Mouse (Mus musculus): ENCODE measurements around the gene Serpinb9. TPM values are rescaled to one million over a fixed set of nuclear protein-coding genes. Genes with fewer than 3 reads are reported as not detected.
"Not testable (repeated sequence)": the region's sequence is repeated elsewhere in the genome, so short reads cannot be mapped to it uniquely, and the experiment has no call there.

Serpinb9 gene
- polyA plus RNA-seq, 1 experiment from 2014 or later = 2.6 TPM

DNA sequence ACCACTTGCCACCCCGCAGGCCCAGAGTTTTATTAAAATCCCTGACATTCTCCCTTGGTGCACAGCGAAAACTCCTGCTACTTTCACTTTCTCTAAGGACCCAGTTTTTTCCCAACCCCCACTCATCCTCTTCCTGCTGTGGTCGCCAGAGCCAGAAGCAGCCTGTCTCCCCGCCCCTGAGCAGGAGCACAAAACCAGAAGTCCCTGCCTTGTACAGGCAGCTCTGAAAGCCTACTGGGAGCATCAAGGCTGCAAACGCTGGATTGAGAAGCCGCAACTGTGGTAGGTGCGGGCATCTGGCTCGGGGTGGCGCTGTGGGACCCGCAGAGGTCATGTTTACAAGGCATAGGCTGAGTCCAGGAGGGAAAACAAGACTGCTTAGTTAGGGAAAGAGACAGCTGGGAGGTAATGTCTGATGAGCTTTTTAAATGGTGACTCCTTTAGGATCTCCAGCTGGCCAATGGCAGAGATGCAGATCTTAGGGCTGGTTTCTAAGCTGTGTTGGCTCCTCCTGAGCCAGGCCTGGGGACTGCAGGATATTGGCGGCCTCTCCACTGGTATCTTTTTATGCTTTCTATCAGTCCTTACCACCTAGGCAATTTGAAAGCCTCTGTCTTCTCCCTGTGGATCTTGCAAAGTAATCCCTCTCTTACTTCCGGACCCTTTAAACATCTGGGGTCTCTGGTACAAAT, 1.5 kb downstream of the Serpinb9 start:
- Histone ChIP-seq H3K4me1 (peaks cover 8% of the 10 kb centered on the region; the same call in 1 of the 2 replicates), H3K27ac (peak overlapping the region; percentile 7; the same call in 1 of the 2 replicates), H3K9me3 (no peaks in the 10 kb centered on the region), H3K4me2 (replicated peaks) (peak overlapping the region; percentile 48), H3K4me3 (peak overlapping the region; percentile 33), H3K9ac (no peak overlapping the region; the same call in 1 of the 2 replicates), H3K36me3 (no peaks in the 10 kb centered on the region), H3K27me3 (no peaks in the 10 kb centered on the region)
- 13% methylated on average over 12 of the region's 12 CpGs for WGBS
- peak; percentile 83; the same call in 1 of the 2 replicates for ATAC-seq (ENCODE audit: insufficient number of reproducible peaks, insufficient read depth, low FRiP score, low TSS enrichment)

DNA sequence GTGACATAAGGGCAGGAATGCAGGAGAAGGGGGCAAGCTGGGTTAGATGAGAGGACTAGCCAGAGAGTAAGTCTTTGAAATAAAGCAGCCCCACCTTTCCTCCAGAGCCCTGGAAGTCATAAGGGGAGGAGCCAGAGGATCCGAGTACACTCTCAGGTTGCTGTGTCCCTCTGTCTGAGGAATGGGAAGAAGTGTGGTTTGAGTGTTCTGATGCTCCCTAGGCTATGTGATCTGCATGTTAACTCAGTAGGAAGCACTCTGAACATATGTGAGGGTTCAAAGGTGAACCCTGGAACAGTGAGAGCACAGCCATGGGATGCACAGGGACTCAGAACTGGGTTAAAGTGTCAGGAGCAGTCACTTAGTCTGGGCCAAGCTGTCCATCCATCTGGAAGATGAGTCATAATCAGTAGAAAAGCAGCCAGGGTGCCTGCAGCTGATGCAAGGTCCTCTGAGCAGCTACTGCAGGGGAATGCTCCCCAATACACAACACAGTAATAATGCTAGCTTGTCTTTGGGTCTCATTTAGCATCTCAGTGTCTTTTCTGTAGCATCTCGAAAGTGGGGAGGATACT, 2.5 kb downstream of the Serpinb9 start:
- Histone ChIP-seq H3K4me3 (no peak overlapping the region), H3K27ac (no peak overlapping the region), H3K9ac (no peak overlapping the region), H3K4me1 (peaks cover 8% of the 10 kb centered on the region; the same call in 1 of the 2 replicates), H3K9me3 (no peaks in the 10 kb centered on the region), H3K27me3 (no peaks in the 10 kb centered on the region), H3K4me2 (replicated peaks) (no peak overlapping the region), H3K36me3 (no peaks in the 10 kb centered on the region)
- WGBS = 61% methylated on average over 2 of the region's 2 CpGs
- ATAC-seq (ENCODE audit: insufficient number of reproducible peaks, insufficient read depth, low FRiP score, low TSS enrichment) = no peak

DNA sequence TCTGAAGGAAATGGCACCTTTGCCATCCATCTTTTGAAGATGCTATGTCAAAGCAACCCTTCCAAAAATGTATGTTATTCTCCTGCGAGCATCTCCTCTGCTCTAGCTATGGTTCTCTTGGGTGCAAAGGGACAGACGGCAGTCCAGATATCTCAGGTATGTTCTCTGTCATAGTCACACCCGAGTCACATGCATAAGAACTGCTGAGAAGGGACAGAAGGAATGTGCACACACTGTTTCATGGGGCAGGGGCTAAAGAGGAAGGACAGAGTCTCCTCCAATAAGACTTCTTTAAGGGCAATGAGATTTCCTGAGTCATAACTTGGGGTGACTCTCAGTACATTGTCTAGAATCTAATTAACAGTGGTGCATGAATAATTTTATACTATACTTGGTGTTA, 3.5 kb downstream of the Serpinb9 start:
- Histone ChIP-seq H3K36me3 (no peaks in the 10 kb centered on the region), H3K4me3 (no peak overlapping the region), H3K4me1 (peaks cover 8% of the 10 kb centered on the region; the same call in 1 of the 2 replicates), H3K9ac (no peak overlapping the region), H3K27ac (no peak overlapping the region), H3K9me3 (no peaks in the 10 kb centered on the region), H3K4me2 (replicated peaks) (no peak overlapping the region), H3K27me3 (no peaks in the 10 kb centered on the region)
- no peak for ATAC-seq (ENCODE audit: insufficient number of reproducible peaks, insufficient read depth, low FRiP score, low TSS enrichment)
- WGBS = 86% methylated on average over 3 of the region's 3 CpGs

DNA sequence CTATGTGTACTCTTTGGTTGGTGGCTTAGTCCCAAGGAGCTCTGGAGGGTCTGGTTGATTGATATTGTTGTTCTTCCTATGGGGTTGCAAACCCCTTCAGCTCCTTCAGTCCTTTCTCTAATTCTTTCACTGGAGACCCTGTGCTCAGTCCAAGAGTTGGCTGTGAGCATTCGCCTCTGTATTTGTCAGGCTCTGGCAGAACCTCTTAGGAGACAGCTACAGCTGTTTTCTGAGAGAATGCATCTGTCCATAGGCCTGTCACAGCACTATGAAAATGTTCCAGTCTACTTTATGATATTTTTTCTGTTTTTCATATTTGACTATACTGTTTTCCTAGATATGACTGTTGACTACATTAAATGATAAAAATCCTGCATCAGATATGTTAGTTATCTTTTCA, 9.3 kb downstream of the Serpinb9 start:
- ATAC-seq (ENCODE audit: insufficient number of reproducible peaks, insufficient read depth, low FRiP score, low TSS enrichment) = no peak
- Histone ChIP-seq H3K9me3 (no peaks in the 10 kb centered on the region), H3K4me2 (replicated peaks) (no peak overlapping the region), H3K36me3 (no peaks in the 10 kb centered on the region), H3K27me3 (no peaks in the 10 kb centered on the region), H3K27ac (no peak overlapping the region), H3K4me1 (no peaks in the 10 kb centered on the region), H3K4me3 (no peak overlapping the region), H3K9ac (no peak overlapping the region)
- WGBS = 82% methylated on average over 1 of the region's 1 CpGs

DNA sequence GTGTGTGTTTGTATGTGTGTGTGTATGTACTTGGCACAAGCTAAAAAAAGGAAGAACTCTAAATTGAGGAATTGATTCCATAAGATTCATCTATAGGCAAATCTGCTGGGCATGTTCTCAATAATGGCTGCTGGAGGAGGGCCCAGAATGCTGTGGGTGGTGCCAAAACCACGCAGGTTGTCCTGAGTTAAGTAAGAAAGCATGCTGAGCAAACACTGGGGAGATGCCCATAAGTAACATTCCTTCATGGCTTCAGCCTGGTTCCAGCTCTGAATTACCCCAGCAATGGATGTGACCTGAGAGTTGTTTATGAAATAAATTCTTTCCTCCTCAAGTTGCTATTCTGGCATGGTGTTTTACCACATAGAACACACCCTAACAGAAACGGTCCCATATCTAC, 10.2 kb downstream of the Serpinb9 start:
- Histone ChIP-seq H3K9ac (no peak overlapping the region), H3K4me1 (no peaks in the 10 kb centered on the region), H3K27me3 (no peaks in the 10 kb centered on the region), H3K4me2 (replicated peaks) (no peak overlapping the region), H3K4me3 (no peak overlapping the region), H3K9me3 (no peaks in the 10 kb centered on the region), H3K27ac (no peak overlapping the region), H3K36me3 (no peaks in the 10 kb centered on the region)
- no peak for ATAC-seq (ENCODE audit: insufficient number of reproducible peaks, insufficient read depth, low FRiP score, low TSS enrichment)
- WGBS = 69% methylated on average over 2 of the region's 2 CpGs

DNA sequence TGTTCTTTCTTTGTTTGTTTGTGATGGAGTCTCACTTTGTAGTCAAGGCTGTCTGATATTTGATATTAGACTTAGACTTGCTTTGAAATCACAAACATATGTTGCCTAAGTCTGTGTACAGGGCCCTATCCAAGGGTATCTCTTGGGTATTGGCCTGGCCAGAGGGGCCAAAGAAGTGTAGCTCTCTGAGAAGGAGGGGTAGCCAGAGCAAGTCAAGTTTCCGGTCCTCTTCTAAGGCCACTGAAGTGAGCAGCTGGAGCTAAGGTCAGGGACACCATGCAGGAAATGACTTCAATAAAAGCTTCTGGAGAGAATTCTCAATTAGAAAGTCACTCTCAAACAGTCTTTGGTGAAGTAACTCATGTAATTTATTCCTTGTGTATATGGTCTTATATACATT, 19.3 kb downstream of the Serpinb9 start:
- 59% methylated on average over 1 of the region's 1 CpGs for WGBS
- Histone ChIP-seq H3K9ac (no peak overlapping the region), H3K9me3 (no peaks in the 10 kb centered on the region), H3K4me2 (replicated peaks) (no peak overlapping the region), H3K36me3 (no peaks in the 10 kb centered on the region), H3K27ac (no peak overlapping the region), H3K4me1 (no peaks in the 10 kb centered on the region), H3K27me3 (no peaks in the 10 kb centered on the region), H3K4me3 (no peak overlapping the region)
- ATAC-seq (ENCODE audit: insufficient number of reproducible peaks, insufficient read depth, low FRiP score, low TSS enrichment) = no peak

DNA sequence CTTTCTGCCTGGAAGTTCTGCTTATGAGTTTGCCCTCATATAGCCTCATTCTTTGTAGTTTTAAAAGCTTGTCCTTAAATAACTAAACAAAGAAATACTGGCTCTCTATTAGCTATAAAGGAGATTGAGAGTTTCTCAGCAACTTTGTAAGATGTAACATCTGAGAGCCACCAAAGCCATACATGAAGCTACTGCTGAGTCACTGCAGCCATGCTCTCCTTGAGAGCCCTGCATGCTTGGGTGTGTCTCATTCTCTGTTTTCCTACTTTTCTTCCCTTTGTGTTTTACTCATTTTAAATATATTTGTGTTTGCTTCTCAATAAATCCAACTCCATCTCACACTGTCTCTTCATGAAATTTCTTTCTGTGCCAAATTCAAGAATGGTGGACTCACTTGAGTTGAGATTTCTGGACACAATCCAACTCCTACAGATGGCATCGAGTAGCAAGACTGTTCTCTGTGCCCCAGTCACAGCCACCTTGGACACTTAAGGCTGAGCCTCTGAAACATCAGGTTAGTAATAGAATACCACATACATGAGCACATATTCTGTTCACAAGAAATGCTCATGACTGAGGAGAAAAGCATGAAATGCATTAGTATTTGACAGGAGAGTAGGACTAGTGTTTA, 23.5 kb downstream of the Serpinb9 start:
- Histone ChIP-seq H3K27me3 (no peaks in the 10 kb centered on the region), H3K4me3 (no peak overlapping the region), H3K4me2 (replicated peaks) (no peak overlapping the region), H3K9ac (no peak overlapping the region), H3K9me3 (no peaks in the 10 kb centered on the region), H3K4me1 (no peaks in the 10 kb centered on the region), H3K27ac (no peak overlapping the region), H3K36me3 (no peaks in the 10 kb centered on the region)
- WGBS = 77% methylated on average over 1 of the region's 1 CpGs
- no peak for ATAC-seq (ENCODE audit: insufficient number of reproducible peaks, insufficient read depth, low FRiP score, low TSS enrichment)

DNA sequence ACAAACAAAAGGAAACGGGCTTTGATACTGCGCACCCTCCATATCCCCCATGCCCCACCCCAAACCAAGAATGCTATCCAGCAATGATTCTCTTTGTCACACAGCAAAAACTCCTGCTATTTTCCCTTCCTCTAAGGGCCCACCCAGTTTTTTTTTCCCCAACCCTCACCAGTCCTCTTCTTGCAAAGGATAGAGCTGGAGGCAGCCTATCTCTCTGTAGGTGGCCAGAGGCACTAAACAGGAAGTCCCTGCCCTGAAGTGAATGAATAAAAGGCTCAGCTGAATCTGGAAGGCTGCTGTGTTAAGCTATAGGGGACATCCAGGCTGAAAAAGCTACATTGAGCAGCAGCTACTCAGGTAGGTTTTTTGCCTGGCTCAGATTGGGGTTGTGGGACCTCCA, 24.2 kb downstream of the Serpinb9 start, which contains the start of gene Serpinb9b:
Gene Serpinb9b, plus strand, starts transcription at position 173 of the 400 bp plus-strand sequence.
- no peaks in the 10 kb centered on the region for H3K36me3 ChIP-seq
- ATAC-seq (ENCODE audit: insufficient number of reproducible peaks, insufficient read depth, low FRiP score, low TSS enrichment) = no peak
- H3K9me3 ChIP-seq = no peaks in the 10 kb centered on the region
- no peak within 1 kb of the TSS for H3K4me2 ChIP-seq (replicated peaks)
- H3K4me3 ChIP-seq = no peak within 1 kb of the TSS
- 82% methylated on average over 2 of the region's 2 CpGs for WGBS
- H3K9ac ChIP-seq = no peak within 1 kb of the TSS
- H3K27me3 ChIP-seq = no peaks in the 10 kb centered on the region
- no peaks in the 10 kb centered on the region for H3K4me1 ChIP-seq
- no peak within 1 kb of the TSS for H3K27ac ChIP-seq

DNA sequence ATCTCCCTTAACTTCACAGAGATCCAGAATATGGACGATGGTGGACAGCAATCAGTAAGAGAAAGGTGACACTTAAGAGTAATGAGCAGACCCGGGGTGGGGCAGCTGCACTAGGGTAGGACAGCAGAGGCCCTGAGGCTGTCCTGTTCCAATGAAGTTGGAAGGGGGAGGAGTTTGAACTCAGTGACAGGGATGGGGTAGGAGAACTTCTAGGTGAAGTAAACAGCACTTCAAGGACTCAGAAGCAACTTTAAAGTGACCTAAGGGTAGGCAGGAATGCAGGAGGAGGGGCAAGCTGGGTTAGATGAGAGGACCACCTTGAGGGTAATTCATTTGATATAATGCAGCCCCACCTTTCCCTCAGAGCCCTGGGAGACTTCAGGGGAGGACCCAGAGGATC, 25.1 kb downstream of the Serpinb9 start:
- no peak for ATAC-seq (ENCODE audit: insufficient number of reproducible peaks, insufficient read depth, low FRiP score, low TSS enrichment)
- Histone ChIP-seq H3K27ac (no peak overlapping the region), H3K4me2 (replicated peaks) (no peak overlapping the region), H3K4me1 (no peaks in the 10 kb centered on the region), H3K4me3 (no peak overlapping the region), H3K27me3 (no peaks in the 10 kb centered on the region), H3K9me3 (no peaks in the 10 kb centered on the region), H3K36me3 (no peaks in the 10 kb centered on the region), H3K9ac (no peak overlapping the region)
- 48% methylated on average over 2 of the region's 2 CpGs for WGBS

DNA sequence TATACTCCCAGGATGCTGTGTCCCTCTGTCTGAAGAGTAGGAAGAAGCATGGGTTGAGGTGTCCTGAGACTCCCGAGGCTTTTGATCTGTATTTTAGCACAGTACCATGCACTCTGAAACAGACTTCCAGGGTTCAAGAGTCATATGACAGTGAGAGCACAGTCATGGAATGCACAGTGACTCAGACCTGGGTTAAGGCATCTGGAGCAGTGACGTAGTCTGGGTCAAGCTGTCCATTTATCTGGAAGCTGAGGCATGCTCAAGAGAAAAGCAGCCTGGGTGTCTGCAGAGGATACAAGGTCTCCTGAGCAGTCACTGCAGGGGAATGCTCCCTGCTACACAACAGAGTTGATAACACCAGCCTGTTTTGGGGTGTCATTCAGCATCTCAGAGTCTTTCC, 25.5 kb downstream of the Serpinb9 start:
- Histone ChIP-seq H3K4me3 (no peak overlapping the region), H3K4me2 (replicated peaks) (no peak overlapping the region), H3K27me3 (no peaks in the 10 kb centered on the region), H3K36me3 (no peaks in the 10 kb centered on the region), H3K9ac (no peak overlapping the region), H3K9me3 (no peaks in the 10 kb centered on the region), H3K27ac (no peak overlapping the region), H3K4me1 (no peaks in the 10 kb centered on the region)
- 0 out of 2 replicates have a peak, but pooled peaks have one; percentile 28 for ATAC-seq (ENCODE audit: insufficient number of reproducible peaks, insufficient read depth, low FRiP score, low TSS enrichment)
- WGBS = 76% methylated on average over 2 of the region's 2 CpGs

DNA sequence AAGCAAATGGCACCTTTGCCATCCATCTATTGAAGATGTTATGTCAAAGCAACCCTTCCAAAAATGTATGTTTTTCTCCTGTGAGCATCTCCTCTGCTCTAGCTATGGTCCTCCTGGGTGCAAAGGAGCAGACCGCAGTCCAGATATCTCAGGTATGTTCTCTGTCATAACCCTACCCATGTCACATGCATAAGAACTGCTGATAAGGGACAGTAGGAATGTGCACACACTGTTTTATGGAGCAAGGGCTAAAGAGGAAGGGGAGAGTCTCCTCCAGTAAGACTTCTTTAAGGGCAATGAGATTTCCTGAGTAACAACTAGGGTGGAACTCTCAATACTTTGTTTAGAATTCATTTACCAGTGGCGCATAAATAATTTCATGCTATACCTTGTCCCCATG, 26.4 kb downstream of the Serpinb9 start:
- H3K27ac ChIP-seq; H3K9me3 ChIP-seq; ATAC-seq (ENCODE audit: insufficient number of reproducible peaks, insufficient read depth, low FRiP score, low TSS enrichment); H3K27me3 ChIP-seq; H3K4me3 ChIP-seq; H3K9ac ChIP-seq; H3K36me3 ChIP-seq; H3K4me1 ChIP-seq; H3K4me2 ChIP-seq (replicated peaks): not testable (repeated sequence)
- WGBS = 100% methylated on average over 2 of the region's 2 CpGs

DNA sequence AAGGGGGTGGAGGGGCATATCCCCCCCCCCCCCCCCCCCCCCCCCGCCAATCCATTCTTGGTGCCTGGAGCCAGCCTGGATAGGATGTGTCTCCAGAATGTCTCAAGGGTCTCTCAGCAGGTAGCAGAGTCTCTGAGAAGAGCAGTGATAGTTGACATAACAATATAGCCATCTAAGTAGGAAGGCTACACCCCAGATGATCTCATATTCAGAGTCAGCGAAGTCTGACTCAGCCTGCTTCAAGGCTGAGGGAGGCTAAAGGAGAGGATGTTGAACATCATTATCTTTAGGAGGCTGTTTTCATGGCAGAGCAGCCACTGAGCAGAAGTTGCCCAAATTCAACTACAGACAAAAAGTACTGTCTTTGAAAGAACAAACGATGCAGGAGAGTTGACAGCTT, 27.2 kb downstream of the Serpinb9 start:
- Histone ChIP-seq H3K4me1 (no peaks in the 10 kb centered on the region), H3K27me3 (no peaks in the 10 kb centered on the region), H3K9me3 (no peaks in the 10 kb centered on the region), H3K36me3 (no peaks in the 10 kb centered on the region), H3K4me2 (replicated peaks) (no peak overlapping the region), H3K4me3 (no peak overlapping the region), H3K27ac (no peak overlapping the region), H3K9ac (no peak overlapping the region)
- WGBS = 79% methylated on average over 3 of the region's 3 CpGs
- ATAC-seq (ENCODE audit: insufficient number of reproducible peaks, insufficient read depth, low FRiP score, low TSS enrichment) = no peak

Measured in embryonic facial prominence, embryonic 12.5 days (tissue).